Mouse (Mus musculus) neural tube, embryonic 11.5 days (tissue): ENCODE results near the gene C730034F03Rik. TPM values are rescaled to one million over a fixed set of nuclear protein-coding genes. Genes with fewer than 3 reads are reported as not detected.
"Not testable (repeated sequence)": the region's sequence is repeated elsewhere in the genome, so short reads cannot be mapped to it uniquely, and the experiment has no call there.

Source experiments
- ATAC-seq: fragments of 200-750 bp; cut with Nextera tagmentation; 2 replicates; pipeline ENCODE4 v1.8.0; 2017; ENCODE audit warnings: moderate number of reproducible peaks, mild to moderate bottlenecking, moderate TSS enrichment, moderate library complexity; ENCODE audit not compliant: insufficient read depth, low FRiP score, low TSS enrichment
- DNase-seq: peaks from one replicate; pipeline ENCODE4 v3.0.0-alpha.2; 2015; ENCODE audit warnings: low spot score
- H3K27ac ChIP-seq: fragments of 300-500 bp; sonication (generic); 2 replicates; pipeline ENCODE4 v1.5.1; 2014; ENCODE audit warnings: low read depth, mild to moderate bottlenecking, low read length
- H3K27me3 ChIP-seq: fragments of 300-500 bp; sonication (generic); 2 replicates; pipeline ENCODE4 v1.6.1; 2014; ENCODE audit warnings: mild to moderate bottlenecking, low read length, mixed read lengths; ENCODE audit not compliant: control insufficient read depth, insufficient read depth
- H3K36me3 ChIP-seq: fragments of 300-500 bp; sonication (generic); 2 replicates; pipeline ENCODE4 v1.6.1; 2014; ENCODE audit warnings: mild to moderate bottlenecking, low read length, moderate library complexity, mixed read lengths; ENCODE audit not compliant: control insufficient read depth, insufficient read depth
- H3K4me1 ChIP-seq: fragments of 300-500 bp; sonication (generic); 2 replicates; pipeline ENCODE4 v1.6.1; 2014; ENCODE audit warnings: low read length, mixed read lengths; ENCODE audit not compliant: control insufficient read depth, insufficient read depth
- H3K4me2 ChIP-seq: fragments of 300-500 bp; sonication (generic); 2 replicates; pipeline ENCODE4 v1.6.1; 2014; ENCODE audit warnings: low read depth, mild to moderate bottlenecking, moderate library complexity
- H3K4me3 ChIP-seq: fragments of 300-500 bp; sonication (generic); 2 replicates; pipeline ENCODE4 v1.5.1; 2014; ENCODE audit warnings: low read depth, low read length
- H3K9ac ChIP-seq: fragments of 300-500 bp; sonication (generic); 2 replicates; pipeline ENCODE4 v1.6.1; 2014; ENCODE audit warnings: mild to moderate bottlenecking, low read length
- H3K9me3 ChIP-seq: fragments of 300-500 bp; sonication (generic); 2 replicates; pipeline ENCODE4 v1.6.1; 2016; ENCODE audit warnings: low read length; ENCODE audit not compliant: control insufficient read depth
- WGBS: fragments of 180-500 bp; shearing (Covaris S2); extraction: QIAGEN DNeasy Blood & Tissue Kit; methylation state at CpG from one replicate; pipeline ENCODE4 v1.1.7; 2014; 5-methylcytosine and 5-hydroxymethylcytosine counted together
- polyA plus RNA-seq: library from polyadenylated mRNA; unstranded; fragments of >200 nt; fragmentation: Nextera tagmentation; extraction: Ambion mirVana; gene quantifications from 2 replicates; pipeline ENCODE4 v1.2.1, GENCODE M21; 2014

The C730034F03Rik gene
- polyA plus RNA-seq, 1 experiment from 2014 or later = 2.0 TPM

DNA sequence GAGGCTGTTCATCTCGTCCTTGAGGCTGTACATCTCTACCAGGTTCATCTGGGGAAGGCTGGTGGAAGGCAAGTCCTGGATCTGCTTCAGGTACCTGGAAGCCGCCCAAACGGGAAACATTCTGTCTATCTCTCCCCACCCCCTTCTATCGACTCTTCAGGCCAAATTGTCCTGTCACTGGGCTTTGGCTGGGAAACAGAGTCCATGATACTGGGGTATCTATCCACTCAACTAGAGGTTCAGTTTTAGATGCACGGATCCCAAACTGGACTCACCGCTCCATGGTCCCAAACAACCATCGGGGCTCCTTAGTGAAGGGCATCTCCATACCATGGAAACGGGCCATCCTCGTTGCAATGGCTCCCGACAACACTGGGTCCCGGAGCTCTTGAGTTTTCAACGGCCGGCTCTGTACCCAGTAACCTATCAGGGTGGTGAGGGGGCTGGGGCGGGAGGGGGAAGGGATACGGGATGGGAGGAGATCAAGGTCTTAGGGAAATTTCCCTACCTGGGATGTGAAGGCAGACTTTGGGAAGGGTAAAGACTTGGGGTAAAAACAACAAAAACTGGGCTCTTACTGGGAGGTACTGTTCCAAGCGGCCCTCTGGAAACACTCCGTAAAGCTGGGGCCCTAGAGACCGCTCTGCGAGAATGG is 1.1 kb upstream of the C730034F03Rik start:
- no peak for ATAC-seq
- no peaks in the 10 kb centered on the region for H3K27me3 ChIP-seq
- no peak overlapping the region for H3K9ac ChIP-seq
- H3K36me3 ChIP-seq = no peaks in the 10 kb centered on the region
- H3K4me2 ChIP-seq = peak overlapping the region; percentile 91
- DNase-seq = no peak
- 81% methylated on average over 19 of the region's 19 CpGs for WGBS
- H3K4me3 ChIP-seq = peak overlapping the region; percentile 50
- no peaks in the 10 kb centered on the region for H3K9me3 ChIP-seq
- H3K4me1 ChIP-seq = peaks cover 8% of the 10 kb centered on the region
- no peak overlapping the region for H3K27ac ChIP-seq

DNA sequence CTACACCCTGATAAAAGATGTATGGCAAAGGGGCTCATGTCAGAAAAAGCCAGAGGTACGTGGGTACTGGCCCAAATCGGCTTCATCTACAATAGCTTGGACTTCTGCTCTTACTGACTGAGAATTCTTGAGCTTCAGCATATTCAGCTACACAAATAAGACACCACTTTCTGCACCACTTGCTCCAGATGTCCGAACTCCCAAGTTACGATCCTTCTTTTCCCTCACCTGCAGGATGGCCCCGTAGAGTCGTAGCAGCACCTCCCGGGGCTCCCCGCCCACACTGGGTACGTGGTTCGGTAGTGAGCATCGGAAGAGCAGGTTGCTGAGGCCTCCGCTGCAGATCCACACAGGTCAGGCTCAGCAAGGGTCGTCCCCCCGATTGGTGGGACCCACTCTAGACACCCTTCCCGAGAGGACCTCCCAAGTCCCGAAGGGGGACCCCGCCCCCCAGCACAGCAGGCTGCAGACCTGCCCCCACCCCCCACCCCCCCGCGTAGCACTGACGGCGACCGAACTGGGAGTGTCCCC is 503 bp upstream of the C730034F03Rik start:
- Histone ChIP-seq H3K27ac (peak overlapping the region; percentile 80; the same call in 1 of the 2 replicates), H3K36me3 (no peaks in the 10 kb centered on the region), H3K9ac (peak overlapping the region; percentile 59), H3K4me2 (peak overlapping the region; percentile 91), H3K4me1 (peaks cover 8% of the 10 kb centered on the region), H3K4me3 (peak overlapping the region; percentile 50), H3K9me3 (no peaks in the 10 kb centered on the region), H3K27me3 (no peaks in the 10 kb centered on the region)
- 6% methylated on average over 22 of the region's 22 CpGs for WGBS
- no peak for DNase-seq
- ATAC-seq = peak; percentile 58

DNA sequence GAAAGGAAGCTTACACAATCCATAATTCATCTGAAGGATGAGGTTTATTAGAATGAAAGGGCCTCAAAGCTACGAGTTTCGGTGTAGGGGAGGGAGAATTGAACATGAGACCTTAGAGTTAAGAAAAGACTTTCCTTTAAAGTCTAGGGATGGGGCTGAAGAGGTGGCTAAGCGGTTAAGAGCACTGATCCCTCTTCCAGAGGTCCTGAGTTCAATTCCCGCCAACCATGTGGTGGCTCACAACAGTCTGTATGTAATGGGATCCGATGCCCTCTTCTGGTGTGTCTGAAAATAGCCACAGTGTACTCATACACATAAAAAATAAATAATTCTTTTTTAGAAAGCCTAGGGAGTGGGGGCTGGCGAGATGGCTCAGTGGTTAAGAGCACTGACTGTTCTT is 952 bp downstream of the C730034F03Rik start:
- DNase-seq (no peak), ATAC-seq (no peak)
- H3K4me1 ChIP-seq = peaks cover 8% of the 10 kb centered on the region
- peak overlapping the region; percentile 80 for H3K27ac ChIP-seq
- peak overlapping the region; percentile 50 for H3K4me3 ChIP-seq
- WGBS = 51% methylated on average over 6 of the region's 6 CpGs
- peak overlapping the region; percentile 91 for H3K4me2 ChIP-seq
- no peaks in the 10 kb centered on the region for H3K36me3 ChIP-seq
- H3K27me3 ChIP-seq = no peaks in the 10 kb centered on the region
- no peaks in the 10 kb centered on the region for H3K9me3 ChIP-seq
- H3K9ac ChIP-seq = peak overlapping the region; percentile 59

- H3K4me3 ChIP-seq, H3K4me1 ChIP-seq, ATAC-seq, H3K27me3 ChIP-seq, H3K9ac ChIP-seq, H3K27ac ChIP-seq, H3K4me2 ChIP-seq, H3K36me3 ChIP-seq, DNase-seq, H3K9me3 ChIP-seq: not testable (repeated sequence)
- WGBS = 83% methylated on average over 9 of the region's 9 CpGs
Measured at GRCm38 (mm10) chr15:89430771-89431170, 1.4 kb downstream of the C730034F03Rik start.

DNA sequence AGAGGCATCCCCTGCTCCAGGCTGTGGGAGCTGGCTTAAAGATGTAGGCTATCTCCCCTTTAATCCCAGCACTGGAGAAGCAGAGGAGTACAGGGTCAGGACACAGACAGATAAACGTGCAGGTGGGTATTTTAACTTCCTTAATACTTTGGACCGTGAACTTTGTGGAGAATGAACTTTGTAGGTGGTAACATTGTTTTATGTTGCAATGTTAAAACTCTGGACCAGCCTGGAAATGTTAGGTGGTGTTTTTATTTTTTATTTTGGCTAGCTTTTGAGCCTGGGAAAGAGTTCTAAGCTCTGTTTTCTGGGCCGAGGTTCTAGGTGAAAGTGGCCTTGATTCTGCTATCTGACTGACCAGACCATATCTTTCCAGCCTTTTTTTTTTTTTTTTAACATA is 1.9 kb downstream of the C730034F03Rik start:
- Histone ChIP-seq H3K27me3 (no peaks in the 10 kb centered on the region), H3K36me3 (no peaks in the 10 kb centered on the region), H3K9ac (no peak overlapping the region), H3K4me1 (peaks cover 8% of the 10 kb centered on the region), H3K27ac (no peak overlapping the region), H3K4me3 (no peak overlapping the region), H3K9me3 (no peaks in the 10 kb centered on the region), H3K4me2 (no peak overlapping the region)
- WGBS = 92% methylated on average over 3 of the region's 3 CpGs
- DNase-seq (no peak), ATAC-seq (no peak)

- Histone ChIP-seq H3K9ac (no peak overlapping the region), H3K4me1 (peaks cover 8% of the 10 kb centered on the region), H3K27me3 (no peaks in the 10 kb centered on the region), H3K36me3 (no peaks in the 10 kb centered on the region), H3K9me3 (no peaks in the 10 kb centered on the region), H3K4me3 (no peak overlapping the region), H3K4me2 (no peak overlapping the region), H3K27ac (no peak overlapping the region)
- no peak for ATAC-seq
- WGBS = 90% methylated on average over 6 of the region's 6 CpGs
- DNase-seq = no peak
Measured at GRCm38 (mm10) chr15:89431806-89432205, 2.4 kb downstream of the C730034F03Rik start.

DNA sequence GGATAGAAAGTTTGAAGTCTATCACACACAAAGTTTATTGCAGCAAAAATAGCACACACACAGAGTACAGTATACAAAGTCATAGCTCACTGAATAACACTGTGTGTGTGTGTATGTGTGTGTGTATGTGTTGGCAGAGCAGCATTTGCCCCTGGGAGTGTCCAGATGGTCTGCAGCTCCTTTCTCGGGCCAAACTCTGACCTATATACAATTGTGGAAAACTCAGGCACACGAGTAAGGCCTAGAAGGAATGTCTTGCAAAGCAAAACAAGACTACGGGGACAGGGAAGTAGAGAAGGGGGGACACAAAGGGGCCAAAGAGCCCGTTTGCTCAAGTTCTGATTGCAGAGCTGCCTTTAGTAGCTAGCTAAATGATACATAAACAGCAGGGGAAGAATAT is 3.6 kb downstream of the C730034F03Rik start:
- Histone ChIP-seq H3K27ac (no peak overlapping the region), H3K4me2 (no peak overlapping the region), H3K27me3 (no peaks in the 10 kb centered on the region), H3K4me3 (no peak overlapping the region), H3K4me1 (peaks cover 8% of the 10 kb centered on the region), H3K36me3 (no peaks in the 10 kb centered on the region), H3K9me3 (no peaks in the 10 kb centered on the region), H3K9ac (no peak overlapping the region)
- no peak for ATAC-seq
- no peak for DNase-seq
- whole genome bisulfite sequencing = 73% methylated on average over 4 of the region's 4 CpGs

- no peak overlapping the region for H3K9ac ChIP-seq
- H3K27me3 ChIP-seq = no peaks in the 10 kb centered on the region
- no peak for ATAC-seq
- no peaks in the 10 kb centered on the region for H3K9me3 ChIP-seq
- H3K27ac ChIP-seq = no peak overlapping the region
- no peak for DNase-seq
- no peaks in the 10 kb centered on the region for H3K36me3 ChIP-seq
- 72% methylated on average over 3 of the region's 3 CpGs for WGBS
- no peak overlapping the region for H3K4me3 ChIP-seq
- no peaks in the 10 kb centered on the region for H3K4me1 ChIP-seq
- H3K4me2 ChIP-seq = no peak overlapping the region
Measured at GRCm38 (mm10) chr15:89434136-89434535, 4.7 kb downstream of the C730034F03Rik start.

- no peak for DNase-seq
- Histone ChIP-seq H3K9ac (no peak overlapping the region), H3K9me3 (no peaks in the 10 kb centered on the region), H3K36me3 (no peaks in the 10 kb centered on the region), H3K27ac (no peak overlapping the region), H3K4me1 (no peaks in the 10 kb centered on the region), H3K4me3 (no peak overlapping the region), H3K4me2 (no peak overlapping the region), H3K27me3 (no peaks in the 10 kb centered on the region)
- no peak for ATAC-seq
- WGBS = 91% methylated on average over 5 of the region's 5 CpGs
Measured at GRCm38 (mm10) chr15:89435878-89436277, 6.5 kb downstream of the C730034F03Rik start.
